Mouse (Mus musculus): ENCODE data around the gene Cnot3. TPM values are rescaled to one million over a fixed set of nuclear protein-coding genes. Genes with fewer than 3 reads are reported as not detected.

The Cnot3 gene
- 20.8 and 22.3 TPM in 2 replicates for total RNA-seq (2017)

GRCm38 (mm10) chr7:3644672-3645487 is at the start of gene Cnot3:
TSS of gene Cnot3 (plus strand) at chr7:3645268.
- ATAC-seq (replicated peaks in 1 of 2; ENCODE audit: insufficient read depth in 1 of 2, low FRiP score in 2 of 2, low TSS enrichment in 1 of 2, low read depth in 1 of 2, poor library complexity in 2 of 2, severe bottlenecking in 2 of 2): peak; percentile 92 to 93

DNA sequence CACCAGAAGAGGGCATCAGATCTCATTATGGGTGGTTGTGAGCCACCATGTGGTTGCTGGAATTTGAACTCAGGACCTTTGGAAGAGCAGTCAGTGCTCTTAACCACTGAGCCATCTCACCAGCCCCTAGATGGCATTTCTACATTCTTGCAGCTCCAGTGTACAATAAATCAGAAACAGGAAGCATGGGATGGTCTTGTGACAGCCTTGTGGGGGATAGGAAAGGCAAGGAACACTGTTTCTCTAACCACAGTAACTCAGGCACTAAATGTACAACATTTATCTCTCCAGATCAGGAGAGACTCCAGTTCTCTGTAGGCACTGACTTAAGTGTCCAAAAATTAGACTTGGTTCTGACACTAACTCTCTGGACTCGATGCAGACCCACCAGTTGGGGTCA is 47.3 kb upstream of the Cnot3 start:
- ATAC-seq (replicated peaks in 1 of 2; ENCODE audit: insufficient read depth in 1 of 2, low FRiP score in 2 of 2, low TSS enrichment in 1 of 2, low read depth in 1 of 2, poor library complexity in 2 of 2, severe bottlenecking in 2 of 2): peak; percentile 18 to 44; a peak in 1 of 4 replicates

DNA sequence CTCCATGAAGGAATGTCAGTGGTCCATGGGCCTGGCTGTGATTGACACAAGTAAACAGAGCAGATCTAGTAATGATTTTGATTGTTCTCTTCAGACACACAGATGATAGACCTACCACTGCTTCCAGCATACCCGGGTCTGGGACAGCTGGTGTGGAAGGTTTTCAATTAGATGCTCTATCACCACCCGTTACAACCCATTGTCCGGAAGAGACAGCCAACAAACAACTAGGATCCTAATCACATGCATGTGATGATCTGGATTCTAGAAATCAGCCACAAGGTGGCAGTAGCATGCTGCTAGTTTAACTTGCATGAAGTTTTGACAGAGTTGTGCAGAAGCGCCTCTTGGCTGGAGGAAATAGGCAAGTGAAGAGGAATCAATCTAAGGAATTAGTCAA is 43.9 kb upstream of the Cnot3 start:
- ATAC-seq (replicated peaks in 1 of 2; ENCODE audit: insufficient read depth in 1 of 2, low FRiP score in 2 of 2, low TSS enrichment in 1 of 2, low read depth in 1 of 2, poor library complexity in 2 of 2, severe bottlenecking in 2 of 2): peak; percentile 76 to 84

- peak; percentile 75 to 76; a peak in 3 of 4 replicates for ATAC-seq (replicated peaks in 1 of 2; ENCODE audit: insufficient read depth in 1 of 2, low FRiP score in 2 of 2, low TSS enrichment in 1 of 2, low read depth in 1 of 2, poor library complexity in 2 of 2, severe bottlenecking in 2 of 2)
These were observed 38.3 kb upstream of the Cnot3 start for GRCm38 (mm10) chr7:3606798-3607197.

DNA sequence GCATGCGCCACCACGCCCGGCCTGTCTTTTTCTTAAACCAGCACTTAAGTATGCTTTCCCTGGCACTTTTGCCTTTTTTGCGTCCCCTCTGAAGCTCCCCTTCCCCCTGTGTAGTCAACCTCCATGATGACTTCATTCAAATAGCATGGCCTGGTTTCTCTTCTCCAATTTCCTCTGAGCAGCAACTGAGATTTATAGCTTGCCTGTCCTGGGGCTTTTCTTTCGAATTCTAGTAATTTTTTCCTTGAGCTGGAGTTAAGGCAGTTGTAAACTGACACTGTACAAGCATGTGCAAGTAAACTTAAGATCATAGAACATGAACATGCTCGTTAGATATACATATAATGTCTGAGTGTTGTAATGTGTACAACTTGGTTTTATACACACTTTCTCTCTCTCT is 37.7 kb upstream of the Cnot3 start:
- no peak for ATAC-seq (replicated peaks in 1 of 2; ENCODE audit: insufficient read depth in 1 of 2, low FRiP score in 2 of 2, low TSS enrichment in 1 of 2, low read depth in 1 of 2, poor library complexity in 2 of 2, severe bottlenecking in 2 of 2)

- ATAC-seq (replicated peaks in 1 of 2; ENCODE audit: insufficient read depth in 1 of 2, low FRiP score in 2 of 2, low TSS enrichment in 1 of 2, low read depth in 1 of 2, poor library complexity in 2 of 2, severe bottlenecking in 2 of 2): no peak
These were observed 36.4 kb upstream of the Cnot3 start for GRCm38 (mm10) chr7:3608668-3609067.

DNA sequence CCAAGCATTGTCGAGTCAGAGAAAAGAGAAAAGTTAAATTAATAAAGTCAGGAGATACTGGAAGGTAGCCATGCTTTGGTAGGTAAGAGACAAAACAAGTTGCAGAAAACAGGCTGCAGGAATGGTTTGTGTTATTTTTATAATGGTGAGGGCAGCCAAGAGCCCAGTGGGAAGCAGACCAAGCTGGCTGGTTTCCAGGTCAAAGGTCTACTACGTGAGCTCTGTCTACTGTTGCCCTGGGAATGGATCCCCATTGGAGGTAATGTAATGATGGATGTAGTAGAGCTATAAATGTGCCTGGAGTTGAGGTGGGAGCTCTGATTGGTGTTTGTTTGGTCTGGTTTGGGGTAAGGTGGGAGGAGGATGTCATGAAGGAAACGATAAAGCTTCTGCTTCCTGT is 36.0 kb upstream of the Cnot3 start:
- ATAC-seq (replicated peaks in 1 of 2; ENCODE audit: insufficient read depth in 1 of 2, low FRiP score in 2 of 2, low TSS enrichment in 1 of 2, low read depth in 1 of 2, poor library complexity in 2 of 2, severe bottlenecking in 2 of 2): no peak; a peak in 1 of 4 replicates

- peak; percentile 42 to 70; a peak in 2 of 4 replicates for ATAC-seq (replicated peaks in 1 of 2; ENCODE audit: insufficient read depth in 1 of 2, low FRiP score in 2 of 2, low TSS enrichment in 1 of 2, low read depth in 1 of 2, poor library complexity in 2 of 2, severe bottlenecking in 2 of 2)
These were observed 34.6 kb upstream of the Cnot3 start for GRCm38 (mm10) chr7:3610437-3610836.

GRCm38 (mm10) chr7:3611006-3611405 is 34.1 kb upstream of the Cnot3 start:
- 0 out of 4 replicates have a peak, but pooled peaks of 1 of the 2 experiments have one; percentile 13 for ATAC-seq (replicated peaks in 1 of 2; ENCODE audit: insufficient read depth in 1 of 2, low FRiP score in 2 of 2, low TSS enrichment in 1 of 2, low read depth in 1 of 2, poor library complexity in 2 of 2, severe bottlenecking in 2 of 2)

- no peak for ATAC-seq (replicated peaks in 1 of 2; ENCODE audit: insufficient read depth in 1 of 2, low FRiP score in 2 of 2, low TSS enrichment in 1 of 2, low read depth in 1 of 2, poor library complexity in 2 of 2, severe bottlenecking in 2 of 2)
These were observed 31.0 kb upstream of the Cnot3 start for GRCm38 (mm10) chr7:3614021-3614420.

DNA sequence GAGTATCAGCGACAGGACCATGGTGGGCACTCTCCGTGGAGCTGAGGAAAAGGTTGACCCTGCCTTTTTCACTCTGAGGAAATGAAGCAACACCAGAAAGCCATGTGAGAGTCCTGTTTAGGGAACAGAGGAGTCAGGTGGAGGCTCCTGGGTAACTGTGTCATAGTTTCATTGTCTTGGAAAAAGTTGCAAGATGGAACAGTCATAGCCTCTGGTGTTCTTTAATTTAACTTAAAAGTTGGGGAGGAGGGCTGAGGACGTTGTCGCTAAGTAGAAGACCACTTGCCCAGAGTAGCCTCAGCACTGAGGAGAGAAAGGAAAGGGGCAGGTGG is 29.0 kb upstream of the Cnot3 start, which contains the start of gene Oscar:
Oscar (minus strand) TSS at position 101 of the 332 bp plus-strand sequence.
- no peak for ATAC-seq (replicated peaks in 1 of 2; ENCODE audit: insufficient read depth in 1 of 2, low FRiP score in 2 of 2, low TSS enrichment in 1 of 2, low read depth in 1 of 2, poor library complexity in 2 of 2, severe bottlenecking in 2 of 2)

DNA sequence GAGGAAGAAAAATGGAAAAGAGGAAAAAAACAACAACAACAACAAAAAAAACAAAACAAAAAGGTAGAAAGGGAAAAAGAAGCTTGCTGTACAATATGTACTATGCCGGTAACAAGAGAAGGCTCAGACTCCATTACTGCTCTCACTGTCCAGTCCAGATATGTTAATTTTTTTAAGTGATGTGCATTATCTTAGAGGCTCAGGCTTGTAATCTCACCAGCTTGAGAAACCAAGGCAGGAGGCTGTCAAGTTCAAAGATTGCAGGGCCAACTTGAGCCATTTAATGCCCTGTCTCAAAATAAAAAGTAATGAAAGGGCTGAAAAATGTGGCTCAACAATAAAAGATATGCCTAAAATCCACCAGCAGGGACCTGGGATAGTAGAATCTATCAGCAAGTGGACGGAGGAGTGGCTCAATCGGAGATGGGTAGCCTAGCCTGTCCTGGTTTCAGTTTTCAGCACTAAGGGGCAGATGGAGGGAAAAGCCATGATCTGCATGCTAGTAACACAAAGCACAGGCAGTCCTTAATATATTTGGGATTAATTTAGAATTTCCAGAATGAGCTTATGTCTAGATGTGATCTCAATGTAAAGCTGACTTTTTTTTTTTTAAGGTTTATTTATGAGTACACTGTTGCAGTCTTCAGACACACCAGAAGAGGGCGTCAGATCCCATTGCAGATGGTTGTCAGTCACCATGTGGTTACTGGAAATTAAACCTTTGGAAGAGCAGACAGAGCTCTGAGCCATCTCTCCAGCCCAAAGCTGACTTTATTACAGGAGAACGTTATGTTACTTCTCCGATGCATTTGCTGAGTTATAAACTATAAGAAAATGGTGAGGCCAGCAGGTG is 28.5 kb upstream of the Cnot3 start:
- ATAC-seq (replicated peaks in 1 of 2; ENCODE audit: insufficient read depth in 1 of 2, low FRiP score in 2 of 2, low TSS enrichment in 1 of 2, low read depth in 1 of 2, poor library complexity in 2 of 2, severe bottlenecking in 2 of 2): no peak

GRCm38 (mm10) chr7:3617242-3617995 is 27.6 kb upstream of the Cnot3 start, which contains the start of gene Ndufa3:
TSS of gene Ndufa3 (plus strand) at chr7:3617373.
- ATAC-seq (replicated peaks in 1 of 2; ENCODE audit: insufficient read depth in 1 of 2, low FRiP score in 2 of 2, low TSS enrichment in 1 of 2, low read depth in 1 of 2, poor library complexity in 2 of 2, severe bottlenecking in 2 of 2): peak; percentile 100

- ATAC-seq (replicated peaks in 1 of 2; ENCODE audit: insufficient read depth in 1 of 2, low FRiP score in 2 of 2, low TSS enrichment in 1 of 2, low read depth in 1 of 2, poor library complexity in 2 of 2, severe bottlenecking in 2 of 2): no peak
These were observed 16.0 kb upstream of the Cnot3 start for GRCm38 (mm10) chr7:3629030-3629429.

DNA sequence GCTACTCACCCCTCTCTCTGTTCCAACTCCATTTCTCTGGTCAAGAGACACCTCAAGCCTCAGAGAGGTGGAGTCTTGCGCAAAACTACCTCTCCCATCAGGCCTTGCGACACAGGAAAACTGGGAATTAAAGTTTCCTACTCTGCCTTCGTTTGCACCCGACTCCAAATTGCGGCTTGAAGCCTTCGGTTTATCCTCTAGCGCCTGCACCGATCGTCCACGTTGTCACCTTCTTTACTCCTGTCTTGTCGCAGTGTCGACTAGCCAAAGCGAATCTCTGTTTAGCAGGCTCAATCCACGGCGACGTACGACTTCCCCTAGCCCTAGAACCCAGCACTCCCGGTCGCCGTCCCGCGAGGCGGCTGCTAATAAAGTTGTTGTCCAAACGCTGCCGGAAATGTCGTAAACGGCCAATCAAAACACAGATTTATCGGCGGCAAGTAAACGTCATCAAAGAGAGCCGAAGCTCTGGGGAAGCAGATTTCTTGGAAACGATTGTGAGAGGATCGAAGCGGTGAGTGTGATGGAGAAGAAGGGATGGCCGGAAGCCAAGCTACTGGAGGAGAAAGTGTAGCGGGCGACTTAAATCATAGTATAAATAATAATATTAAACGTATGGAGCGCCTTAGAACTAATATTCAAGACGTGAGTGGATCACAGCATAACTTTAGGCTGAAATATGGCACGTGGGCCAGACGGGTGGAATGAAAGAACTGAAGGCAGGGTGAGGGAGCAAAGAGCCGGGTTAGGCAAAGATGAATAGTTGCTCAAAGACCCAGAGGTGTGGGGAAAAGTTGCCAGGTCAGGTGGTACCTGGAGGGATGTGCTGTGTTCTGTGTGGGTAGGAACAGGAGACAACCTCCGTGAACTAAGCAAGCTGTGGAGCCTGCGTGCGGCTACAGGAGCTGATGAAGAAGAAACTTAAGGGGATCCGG is 15.3 kb upstream of the Cnot3 start, which contains the start of the genes Tfpt and Prpf31:
Tfpt (minus strand) TSS at position 387 of the 935 bp plus-strand sequence.
Prpf31 (plus strand) TSS at position 443 of the 935 bp plus-strand sequence.
- ATAC-seq (replicated peaks in 1 of 2; ENCODE audit: insufficient read depth in 1 of 2, low FRiP score in 2 of 2, low TSS enrichment in 1 of 2, low read depth in 1 of 2, poor library complexity in 2 of 2, severe bottlenecking in 2 of 2): peak; percentile 86 to 88

- no peak for ATAC-seq (replicated peaks in 1 of 2; ENCODE audit: insufficient read depth in 1 of 2, low FRiP score in 2 of 2, low TSS enrichment in 1 of 2, low read depth in 1 of 2, poor library complexity in 2 of 2, severe bottlenecking in 2 of 2)
These were observed 14.6 kb upstream of the Cnot3 start for GRCm38 (mm10) chr7:3630478-3630815.
